Mouse (Mus musculus) MEL (cell line): ENCODE data around the gene Arpc5. TPM values are rescaled to one million over a fixed set of nuclear protein-coding genes. Genes with fewer than 3 reads are reported as not detected.
A peak's percentile ranks its signal among the peaks of the same experiment; 100 is the strongest.

Experiments used
- DNase-seq: peaks from one replicate; pipeline ENCODE4 v3.0.0; 2011; ENCODE audit warnings: low read depth, low spot score
- H3K27ac ChIP-seq: 2 replicates; pipeline ENCODE4 v1.5.1; 2012; ENCODE audit warnings: low read depth, mild to moderate bottlenecking, control low read depth, low read length, moderate library complexity; ENCODE audit not compliant: control insufficient read depth
- H3K27me3 ChIP-seq, 2 experiments: fragments of 150-350 bp in 1 of 2; sonication (generic) in 1 of 2; 2 replicates each; pipeline ENCODE4 v1.6.1; 2012; ENCODE audit warnings: low read length in 2 of 2, mild to moderate bottlenecking in 2 of 2, improper control_type of control experiment in 1 of 2, moderate library complexity in 1 of 2; ENCODE audit not compliant: insufficient read depth in 2 of 2, control insufficient read depth in 1 of 2
- H3K36me3 ChIP-seq, 2 experiments: 2 replicates each; pipeline ENCODE4 v1.6.1; 2012 to 2014; ENCODE audit warnings: low read length in 2 of 2, improper control_type of control experiment in 1 of 2, inconsistent platforms in 1 of 2, mild to moderate bottlenecking in 1 of 2; ENCODE audit not compliant: insufficient read depth in 2 of 2, control insufficient read depth in 1 of 2
- H3K4me1 ChIP-seq, 2 experiments: fragments of 150-350 bp in 1 of 2; sonication (generic) in 1 of 2; 2 replicates each; pipeline ENCODE4 v1.6.1; 2012; ENCODE audit warnings: low read length in 2 of 2, improper control_type of control experiment in 1 of 2, mild to moderate bottlenecking in 1 of 2; ENCODE audit not compliant: insufficient read depth in 2 of 2, control insufficient read depth in 1 of 2
- H3K4me3 ChIP-seq, 2 experiments: fragments of 150-350 bp in 1 of 2; sonication (generic) in 1 of 2; 2 replicates each; pipeline ENCODE4 v1.5.1; 2012; ENCODE audit warnings: low read depth in 2 of 2, low read length in 2 of 2, mild to moderate bottlenecking in 2 of 2, moderate library complexity in 2 of 2, control low read depth in 1 of 2, improper control_type of control experiment in 1 of 2; ENCODE audit not compliant: control insufficient read depth in 1 of 2, insufficient read depth in 1 of 2
- H3K79me2 ChIP-seq: 2 replicates; pipeline ENCODE4 v1.6.1; 2012; ENCODE audit warnings: mild to moderate bottlenecking, low read length, moderate library complexity; ENCODE audit not compliant: control insufficient read depth, poor library complexity, insufficient read depth
- H3K9ac ChIP-seq: 2 replicates; pipeline ENCODE4 v1.6.1; 2012; ENCODE audit warnings: low read depth, mild to moderate bottlenecking, control low read depth, low read length, moderate library complexity; ENCODE audit not compliant: control insufficient read depth, poor library complexity, severe bottlenecking
- H3K9me3 ChIP-seq: fragments of 150-350 bp; sonication (generic); replicated peaks from 2 replicates; pipeline ENCODE4 v1.6.1; 2012; ENCODE audit warnings: mild to moderate bottlenecking, low read length, improper control_type of control experiment, moderate library complexity; ENCODE audit not compliant: insufficient read depth
- BHLHE40 ChIP-seq: IDR thresholded peaks from 2 replicates; pipeline ENCODE4 v1.6.1; 2012; ENCODE audit warnings: low read depth, mild to moderate bottlenecking, inconsistent platforms, low read length, improper control_type of control experiment, borderline replicate concordance
- CHD1 ChIP-seq: IDR thresholded peaks from 2 replicates; pipeline ENCODE4 v1.6.1; 2012; ENCODE audit warnings: low read depth, mild to moderate bottlenecking, inconsistent platforms, low read length, improper control_type of control experiment
- CHD2 ChIP-seq: IDR thresholded peaks from 2 replicates; pipeline ENCODE4 v1.6.1; 2011; ENCODE audit warnings: low read length, improper control_type of control experiment
- CTCF ChIP-seq, 3 experiments: IDR thresholded peaks in 2 of 3; conservative IDR thresholded peaks in 1 of 3; 2 replicates each; pipeline ENCODE4 v1.5.1; 2011 to 2012; ENCODE audit warnings: low read length in 3 of 3, low read depth in 2 of 3, mild to moderate bottlenecking in 2 of 3, improper control_type of control experiment in 1 of 3, inconsistent platforms in 1 of 3, mixed read lengths in 1 of 3, moderate library complexity in 1 of 3; ENCODE audit not compliant: control insufficient read depth in 1 of 3, insufficient read depth in 1 of 3, poor library complexity in 1 of 3, severe bottlenecking in 1 of 3
- E2F4 ChIP-seq: IDR thresholded peaks from 2 replicates; pipeline ENCODE4 v1.6.1; 2011; ENCODE audit warnings: low read depth, low read length, improper control_type of control experiment, borderline replicate concordance
- EP300 ChIP-seq, 2 experiments: IDR thresholded peaks; 2 replicates each; pipeline ENCODE4 v1.6.1; 2011; ENCODE audit warnings: improper control_type of control experiment in 2 of 2, low read length in 2 of 2, low read depth in 1 of 2, mild to moderate bottlenecking in 1 of 2
- ETS1 ChIP-seq: IDR thresholded peaks from 2 replicates; pipeline ENCODE4 v1.6.1; 2012; ENCODE audit warnings: low read depth, mild to moderate bottlenecking, inconsistent platforms, low read length, improper control_type of control experiment, moderate library complexity
- GATA1 ChIP-seq: IDR thresholded peaks from 2 replicates; pipeline ENCODE4 v1.6.1; 2011; ENCODE audit warnings: low read depth, low read length, improper control_type of control experiment
- HCFC1 ChIP-seq: IDR thresholded peaks from 2 replicates; pipeline ENCODE4 v1.6.1; 2012; ENCODE audit warnings: low read depth, mild to moderate bottlenecking, inconsistent platforms, low read length, improper control_type of control experiment, moderate library complexity
- JUND ChIP-seq: IDR thresholded peaks from 2 replicates; pipeline ENCODE4 v1.6.1; 2011; ENCODE audit warnings: low read depth, mild to moderate bottlenecking, improper control_type of control experiment, low read length
- KAT2A ChIP-seq: conservative IDR thresholded peaks from 2 replicates; pipeline ENCODE4 v1.6.1; 2012; ENCODE audit warnings: low read depth, low read length, improper control_type of control experiment, inconsistent platforms
- MAX ChIP-seq: IDR thresholded peaks from 2 replicates; pipeline ENCODE4 v1.6.1; 2011; ENCODE audit warnings: low read length, improper control_type of control experiment
- MXI1 ChIP-seq: IDR thresholded peaks from 2 replicates; pipeline ENCODE4 v1.6.1; 2011; ENCODE audit warnings: mild to moderate bottlenecking, low read depth, low read length, improper control_type of control experiment
- MYB ChIP-seq: IDR thresholded peaks from 2 replicates; pipeline ENCODE4 v1.6.1; 2011; ENCODE audit warnings: mild to moderate bottlenecking, low read depth, low read length, improper control_type of control experiment
- MYC ChIP-seq: IDR thresholded peaks from 2 replicates; pipeline ENCODE4 v1.6.1; 2011; ENCODE audit warnings: low read depth, mild to moderate bottlenecking, low read length, improper control_type of control experiment, moderate library complexity
- NELFE ChIP-seq: IDR thresholded peaks from 2 replicates; pipeline ENCODE4 v1.6.1; 2011; ENCODE audit warnings: low read depth, low read length, improper control_type of control experiment
- NRF1 ChIP-seq: IDR thresholded peaks from 2 replicates; pipeline ENCODE4 v1.6.1; 2014; ENCODE audit warnings: low read depth, mild to moderate bottlenecking, inconsistent platforms, low read length, improper control_type of control experiment, moderate library complexity; ENCODE audit not compliant: poor library complexity, insufficient read depth, severe bottlenecking
- POLR2AphosphoS2 ChIP-seq: IDR thresholded peaks from 2 replicates; pipeline ENCODE4 v1.6.1; 2011; ENCODE audit warnings: low read length, improper control_type of control experiment
- POLR2AphosphoS5 ChIP-seq: IDR thresholded peaks from 2 replicates; pipeline ENCODE4 v1.6.1; 2012; ENCODE audit warnings: low read depth, borderline replicate concordance, mild to moderate bottlenecking, inconsistent platforms, low read length, moderate library complexity, mixed read lengths
- RAD21 ChIP-seq: IDR thresholded peaks from 2 replicates; pipeline ENCODE4 v1.6.1; 2011; ENCODE audit warnings: mild to moderate bottlenecking, low read depth, low read length, improper control_type of control experiment
- RCOR1 ChIP-seq: IDR thresholded peaks from 2 replicates; pipeline ENCODE4 v1.6.1; 2012; ENCODE audit warnings: low read depth, mild to moderate bottlenecking, inconsistent platforms, low read length, improper control_type of control experiment
- SIN3A ChIP-seq: IDR thresholded peaks from 2 replicates; pipeline ENCODE4 v1.6.1; 2012; ENCODE audit warnings: low read length, improper control_type of control experiment, inconsistent platforms
- SMC3 ChIP-seq: IDR thresholded peaks from 2 replicates; pipeline ENCODE4 v1.6.1; 2011; ENCODE audit warnings: low read depth, low read length, improper control_type of control experiment
- TAL1 ChIP-seq: IDR thresholded peaks from 2 replicates; pipeline ENCODE4 v1.6.1; 2012; ENCODE audit warnings: mild to moderate bottlenecking, inconsistent platforms, low read length, moderate library complexity, mixed read lengths
- TCF12 ChIP-seq: IDR thresholded peaks from 2 replicates; pipeline ENCODE4 v1.6.1; 2014; ENCODE audit warnings: low read depth, mild to moderate bottlenecking, inconsistent platforms, low read length, improper control_type of control experiment, moderate library complexity
- USF1 ChIP-seq: IDR thresholded peaks from 2 replicates; pipeline ENCODE4 v1.6.1; 2014; ENCODE audit warnings: low read depth, mild to moderate bottlenecking, inconsistent platforms, low read length, improper control_type of control experiment, moderate library complexity
- USF2 ChIP-seq, 2 experiments: IDR thresholded peaks; 2 replicates each; pipeline ENCODE4 v1.6.1; 2011 to 2012; ENCODE audit warnings: improper control_type of control experiment in 2 of 2, low read length in 2 of 2, borderline replicate concordance in 1 of 2, inconsistent platforms in 1 of 2, low read depth in 1 of 2, mild to moderate bottlenecking in 1 of 2; ENCODE audit not compliant: insufficient read depth in 1 of 2
- ZMIZ1 ChIP-seq: IDR thresholded peaks from 2 replicates; pipeline ENCODE4 v1.6.1; 2012; ENCODE audit warnings: low read depth, mild to moderate bottlenecking, inconsistent platforms, low read length, improper control_type of control experiment, moderate library complexity
- ZNF384 ChIP-seq: IDR thresholded peaks from 2 replicates; pipeline ENCODE4 v1.6.1; 2012; ENCODE audit warnings: low read depth, mild to moderate bottlenecking, inconsistent platforms, low read length, improper control_type of control experiment
- polyA plus RNA-seq, 2 experiments: library from polyadenylated mRNA; stranded (reverse) in 1 of 2; unstranded in 1 of 2; fragments of >175 nt in 1 of 2; fragments of >200 nt in 1 of 2; gene quantifications; 2 replicates each; pipeline versions ENCODE4 v1.2.1 to v1.2.4; 2012; ENCODE audit warnings: low replicate concordance in 2 of 2, low read depth in 1 of 2; ENCODE audit not compliant: insufficient read length in 2 of 2, insufficient read depth in 1 of 2, missing spikeins in 1 of 2
- total RNA-seq: library from RNA; depleted of rRNA; stranded (reverse); fragments of 300-350 nt; gene quantifications from 2 replicates; pipeline ENCODE4 v1.2.3, GENCODE M21; 2012

The Arpc5 gene
- total and polyA plus RNA-seq, 3 experiments, result 119 to 145 TPM; not detected in 1

GRCm38 (mm10) chr1:152793495-152794130 is 27.3 kb downstream of the Arpc5 start:
- Histone ChIP-seq H3K27ac (peak overlapping the region; percentile 7; the same call in 1 of the 2 replicates), H3K36me3 (peaks cover 0 to 36% of the 10 kb centered on the region in 2 experiments; a peak in 2 of 4 replicates), H3K27me3 (no peaks in the 10 kb centered on the region), H3K9me3 (no peaks in the 10 kb centered on the region), H3K9ac (no peak overlapping the region), H3K4me3 (no peak overlapping the region), H3K4me1 (peaks cover 22 to 53% of the 10 kb centered on the region in 2 experiments), H3K79me2 (no peaks in the 10 kb centered on the region)
- TF ChIP-seq USF2 (IDR thresholded peaks at IDR 0.05; ENCODE audit: borderline replicate concordance in 1 of 2, insufficient read depth in 1 of 2, low read depth in 1 of 2, low read length in 2 of 2) (no peak), RAD21 (no peak), CHD1 (no peak), BHLHE40 (no peak), E2F4 (no peak), USF1 (no peak), POLR2AphosphoS2 (no peak), SIN3A (no peak), GATA1 (no peak), EP300 (IDR thresholded peaks at IDR 0.05; ENCODE audit: low read depth in 1 of 2, low read length in 2 of 2) (no peak), TCF12 (no peak), MXI1 (no peak), HCFC1 (no peak), MYB (no peak), POLR2AphosphoS5 (no peak), NRF1 (no peak), ZNF384 (no peak)
- no peak for DNase-seq

DNA sequence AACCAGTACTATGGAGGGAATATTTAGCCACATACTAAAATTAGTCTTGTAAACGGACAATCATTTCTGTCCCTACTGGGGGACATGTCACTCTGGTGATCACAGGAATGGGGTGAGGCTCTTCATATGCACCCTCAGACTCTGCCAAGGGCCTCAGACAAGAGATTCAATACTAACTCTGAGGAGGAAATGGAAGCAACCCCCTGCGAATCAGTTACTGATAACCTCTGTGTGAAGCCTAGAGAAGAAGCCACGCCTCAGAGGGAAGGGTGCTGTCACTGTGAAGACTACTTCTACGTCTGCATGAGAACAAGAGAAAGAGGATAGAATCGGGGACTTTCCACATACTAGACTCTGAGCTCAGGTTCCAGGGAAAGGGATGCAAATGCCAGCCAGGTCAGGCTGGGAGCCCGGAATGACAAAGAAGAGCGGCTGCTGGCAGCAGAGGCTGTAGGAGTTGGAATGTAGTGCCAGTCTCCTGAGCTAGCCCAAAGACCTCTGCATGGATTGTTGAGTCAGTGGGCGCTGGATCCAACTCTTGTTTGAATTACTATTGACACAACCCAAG is 29.4 kb downstream of the Arpc5 start:
- Histone ChIP-seq H3K27ac (peak overlapping the region; percentile 73), H3K27me3 (no peaks in the 10 kb centered on the region), H3K4me3 (peak overlapping the region; percentile 13 to 21; a peak in 2 of 4 replicates), H3K9me3 (no peaks in the 10 kb centered on the region), H3K4me1 (peaks cover 26 to 61% of the 10 kb centered on the region in 2 experiments), H3K79me2 (no peaks in the 10 kb centered on the region), H3K9ac (peak overlapping the region; percentile 58), H3K36me3 (peaks cover 0 to 36% of the 10 kb centered on the region in 2 experiments; a peak in 2 of 4 replicates)
- DNase-seq, result peak; percentile 88
- TF ChIP-seq CHD2 (no peak), JUND (no peak), MYC (0 out of 2 replicates have a peak, but pooled peaks have one; percentile 38), GATA1 (peak; percentile 85), TCF12 (peak; percentile 48; the same call in 1 of the 2 replicates), RAD21 (no peak), ETS1 (peak; percentile 33; the same call in 1 of the 2 replicates), CTCF (IDR thresholded peaks at IDR 0.05 in 2 of 3, conservative IDR thresholded peaks at IDR 0.05 in 1 of 3; ENCODE audit: control insufficient read depth in 1 of 3, insufficient read depth in 1 of 3, low read depth in 2 of 3, low read length in 3 of 3, poor library complexity in 1 of 3, severe bottlenecking in 1 of 3) (no peak), BHLHE40 (no peak), TAL1 (no peak), KAT2A (no peak), RCOR1 (peak; percentile 47), MYB (no peak), POLR2AphosphoS5 (no peak), ZMIZ1 (0 out of 2 replicates have a peak, but pooled peaks have one; percentile 24), USF1 (no peak), NELFE (no peak), SMC3 (no peak), MAX (no peak), NRF1 (no peak)
